Mouse (Mus musculus): ENCODE results near the gene Dpm1. TPM values are rescaled to one million over a fixed set of nuclear protein-coding genes. Genes with fewer than 3 reads are reported as not detected.

Dpm1 gene
- total and polyA plus RNA-seq, 2 experiments from 2014 or later: 30.0 to 97.2 TPM

DNA sequence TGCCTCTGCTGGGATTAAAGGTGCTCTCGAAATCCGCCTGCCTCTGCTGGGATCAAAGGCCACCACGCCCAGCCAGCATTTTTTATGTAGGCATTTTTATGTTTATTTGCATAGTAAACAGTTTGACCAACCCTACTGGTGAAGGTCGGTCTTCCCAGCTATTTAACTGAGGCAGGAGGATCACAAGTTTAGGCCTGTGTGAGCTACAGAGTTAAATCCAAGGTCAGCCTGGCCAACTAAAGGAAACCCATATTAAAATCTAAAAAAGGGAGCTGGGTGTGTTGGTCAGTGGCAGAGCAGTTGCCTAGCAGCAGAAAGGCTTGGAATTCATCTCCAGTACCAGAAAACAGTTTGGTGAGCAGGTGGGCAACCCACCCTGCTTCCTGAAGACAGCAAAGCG is 2.9 kb upstream of the Dpm1 start:
- peaks cover 11% of the 10 kb centered on the region for H3K4me1 ChIP-seq (ENCODE audit: insufficient read depth, low read length)
- H3K27me3 ChIP-seq (ENCODE audit: insufficient read depth, low read length): no peaks in the 10 kb centered on the region
- ATAC-seq (ENCODE audit: low FRiP score) (no peak), DNase-seq (ENCODE audit: low spot score) (no peak)
- H3K9me3 ChIP-seq (ENCODE audit: low read length): no peaks in the 10 kb centered on the region
- H3K27ac ChIP-seq (ENCODE audit: low read depth, low read length): no peak overlapping the region
- no peak overlapping the region for H3K9ac ChIP-seq (replicated peaks; ENCODE audit: low read length, poor library complexity, severe bottlenecking)
- H3K4me3 ChIP-seq (ENCODE audit: low read depth, low read length): no peak overlapping the region
- H3K36me3 ChIP-seq (ENCODE audit: insufficient read depth, low read length): 0 out of 2 replicates have a peak, but pooled peaks cover 3% of the 10 kb centered on the region
- TF ChIP-seq CTCF (IDR thresholded peaks at IDR 0.05): no peak
- no peak overlapping the region for H3K4me2 ChIP-seq (ENCODE audit: low read depth, low read length, poor library complexity, severe bottlenecking)
- WGBS: 91% methylated on average over 5 of the region's 5 CpGs

- Histone ChIP-seq H3K9ac (replicated peaks; ENCODE audit: low read length, poor library complexity, severe bottlenecking) (peak overlapping the region; percentile 92), H3K36me3 (ENCODE audit: insufficient read depth, low read length) (0 out of 2 replicates have a peak, but pooled peaks cover 5% of the 10 kb centered on the region), H3K4me2 (ENCODE audit: low read depth, low read length, poor library complexity, severe bottlenecking) (peak overlapping the region; percentile 98), H3K27ac (ENCODE audit: low read depth, low read length) (peak overlapping the region; percentile 91), H3K4me1 (ENCODE audit: insufficient read depth, low read length) (peaks cover 11% of the 10 kb centered on the region), H3K9me3 (ENCODE audit: low read length) (no peaks in the 10 kb centered on the region), H3K27me3 (ENCODE audit: insufficient read depth, low read length) (no peaks in the 10 kb centered on the region), H3K4me3 (ENCODE audit: low read depth, low read length) (peak overlapping the region; percentile 99)
- ATAC-seq (ENCODE audit: low FRiP score) (no peak), DNase-seq (ENCODE audit: low spot score) (no peak)
- no peak for TF ChIP-seq CTCF (IDR thresholded peaks at IDR 0.05)
- 68% methylated on average over 33 of the region's 33 CpGs for WGBS
These were observed 1.1 kb upstream of the Dpm1 start for GRCm38 (mm10) chr2:168231471-168231829.

GRCm38 (mm10) chr2:168230773-168231470 is 531 bp upstream of the Dpm1 start:
- Histone ChIP-seq H3K36me3 (ENCODE audit: insufficient read depth, low read length) (peaks cover 8% of the 10 kb centered on the region; the same call in 1 of the 2 replicates), H3K4me3 (ENCODE audit: low read depth, low read length) (peak overlapping the region; percentile 99), H3K9me3 (ENCODE audit: low read length) (no peaks in the 10 kb centered on the region), H3K4me1 (ENCODE audit: insufficient read depth, low read length) (peaks cover 11% of the 10 kb centered on the region), H3K27ac (ENCODE audit: low read depth, low read length) (peak overlapping the region; percentile 91), H3K27me3 (ENCODE audit: insufficient read depth, low read length) (no peaks in the 10 kb centered on the region), H3K9ac (replicated peaks; ENCODE audit: low read length, poor library complexity, severe bottlenecking) (peak overlapping the region; percentile 92), H3K4me2 (ENCODE audit: low read depth, low read length, poor library complexity, severe bottlenecking) (peak overlapping the region; percentile 98)
- ATAC-seq (ENCODE audit: low FRiP score) (peak; percentile 74), DNase-seq (ENCODE audit: low spot score) (peak; percentile 19)
- 5% methylated on average over 92 of the region's 105 CpGs for whole genome bisulfite sequencing
- no peak for TF ChIP-seq CTCF (IDR thresholded peaks at IDR 0.05)

- 21% methylated on average over 41 of the region's 41 CpGs for WGBS
- DNase-seq (ENCODE audit: low spot score) (no peak), ATAC-seq (ENCODE audit: low FRiP score) (no peak)
- no peaks in the 10 kb centered on the region for H3K9me3 ChIP-seq (ENCODE audit: low read length)
- H3K4me3 ChIP-seq (ENCODE audit: low read depth, low read length): peak overlapping the region; percentile 99
- H3K9ac ChIP-seq (replicated peaks; ENCODE audit: low read length, poor library complexity, severe bottlenecking): peak overlapping the region; percentile 92
- no peak for TF ChIP-seq CTCF (IDR thresholded peaks at IDR 0.05)
- H3K36me3 ChIP-seq (ENCODE audit: insufficient read depth, low read length): peaks cover 20% of the 10 kb centered on the region; the same call in 1 of the 2 replicates
- H3K27ac ChIP-seq (ENCODE audit: low read depth, low read length): peak overlapping the region; percentile 91; the same call in 1 of the 2 replicates
- H3K4me1 ChIP-seq (ENCODE audit: insufficient read depth, low read length): peaks cover 11% of the 10 kb centered on the region
- H3K4me2 ChIP-seq (ENCODE audit: low read depth, low read length, poor library complexity, severe bottlenecking): peak overlapping the region; percentile 98
- H3K27me3 ChIP-seq (ENCODE audit: insufficient read depth, low read length): no peaks in the 10 kb centered on the region
These were observed 1.0 kb downstream of the Dpm1 start for GRCm38 (mm10) chr2:168229116-168230025.

DNA sequence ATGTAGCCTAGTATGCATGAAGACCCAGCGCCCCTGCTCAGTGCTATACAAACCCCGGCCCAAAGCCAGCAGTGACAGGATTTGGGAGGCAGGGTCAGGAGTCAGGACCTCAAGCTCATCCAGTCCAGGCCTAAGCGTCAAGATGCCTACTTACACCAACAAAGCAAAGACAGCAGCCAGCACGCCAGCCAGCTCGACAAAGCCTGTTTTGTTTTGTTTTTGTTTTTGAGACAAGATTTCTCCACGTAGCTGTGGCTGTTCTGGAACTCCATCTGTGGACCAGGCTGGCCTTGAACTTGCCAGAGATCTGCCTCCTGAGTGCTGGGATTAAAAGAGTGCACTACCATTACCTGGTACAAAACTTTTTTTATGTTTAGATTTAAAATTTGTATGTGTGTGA is 7.1 kb downstream of the Dpm1 start:
- Histone ChIP-seq H3K9me3 (ENCODE audit: low read length) (no peaks in the 10 kb centered on the region), H3K27me3 (ENCODE audit: insufficient read depth, low read length) (no peaks in the 10 kb centered on the region), H3K4me3 (ENCODE audit: low read depth, low read length) (no peak overlapping the region), H3K4me1 (ENCODE audit: insufficient read depth, low read length) (no peaks in the 10 kb centered on the region), H3K27ac (ENCODE audit: low read depth, low read length) (no peak overlapping the region), H3K9ac (replicated peaks; ENCODE audit: low read length, poor library complexity, severe bottlenecking) (no peak overlapping the region), H3K4me2 (ENCODE audit: low read depth, low read length, poor library complexity, severe bottlenecking) (no peak overlapping the region), H3K36me3 (ENCODE audit: insufficient read depth, low read length) (peaks cover 49% of the 10 kb centered on the region)
- no peak for TF ChIP-seq CTCF (IDR thresholded peaks at IDR 0.05)
- DNase-seq (ENCODE audit: low spot score) (no peak), ATAC-seq (ENCODE audit: low FRiP score) (no peak)
- 87% methylated on average over 6 of the region's 6 CpGs for WGBS
